Mouse (Mus musculus): ENCODE data around the gene Igdcc3. TPM values are rescaled to one million over a fixed set of nuclear protein-coding genes. Genes with fewer than 3 reads are reported as not detected.

Igdcc3 gene
- total RNA-seq, 2 experiments from 2014 or later, result 2.0 to 2.3 TPM

DNA sequence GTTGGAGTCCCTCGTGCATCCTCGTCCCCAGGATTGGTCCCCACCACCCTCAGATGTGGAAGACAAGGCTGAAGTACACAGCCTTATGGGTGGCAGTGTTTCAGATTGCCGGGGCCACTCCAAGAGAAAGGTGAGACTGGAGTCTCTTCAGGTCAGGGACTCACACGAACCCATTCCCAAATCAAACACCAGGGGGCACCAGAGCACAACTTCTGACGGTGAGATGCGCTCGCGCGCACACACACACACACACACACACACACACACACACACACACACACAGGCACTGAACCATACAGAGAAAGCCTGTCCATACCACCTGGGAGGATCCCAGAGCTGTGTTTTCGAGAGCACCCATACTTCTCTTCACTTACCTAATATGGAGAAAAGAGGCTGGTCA lies 7.2 kb upstream of the Igdcc3 start:
- peak; percentile 57 to 76 for DNase-seq (ENCODE audit: low spot score in 2 of 2)
- intact Hi-C loops (cut with DNase I), result loop anchor here (2.0 to 5.0 kb wide), 2 partner anchors 55 to 149 kb away; no protein-coding TSS in a partner anchor

GRCm38 (mm10) chr9:65135126-65135525 lies 5.9 kb upstream of the Igdcc3 start:
- intact Hi-C loops (cut with DNase I), result no loop called here
- no peak for DNase-seq (ENCODE audit: low spot score in 2 of 2)

DNA sequence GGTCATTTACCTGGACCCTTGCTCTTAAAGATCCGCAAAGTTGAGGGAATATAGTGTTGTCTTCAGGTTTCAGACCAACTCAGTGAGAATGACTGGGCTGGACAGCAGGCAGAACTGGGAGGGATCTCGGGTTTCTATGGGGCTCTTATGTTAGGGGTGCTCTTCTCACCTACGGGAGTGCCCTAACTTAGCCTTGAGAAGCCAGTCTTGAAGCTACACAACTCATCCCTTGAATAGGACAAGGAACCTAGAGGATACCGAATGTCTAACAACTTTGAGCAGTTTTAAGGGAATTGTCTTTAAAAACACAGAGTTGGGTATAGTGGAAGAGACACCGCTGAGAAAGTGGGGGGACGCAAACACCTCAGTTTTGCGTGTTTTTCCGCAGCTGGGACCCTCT lies 498 bp upstream of the Igdcc3 start:
- intact Hi-C loops (cut with DNase I), result no loop called here
- DNase-seq (ENCODE audit: low spot score in 2 of 2), result no peak

DNA sequence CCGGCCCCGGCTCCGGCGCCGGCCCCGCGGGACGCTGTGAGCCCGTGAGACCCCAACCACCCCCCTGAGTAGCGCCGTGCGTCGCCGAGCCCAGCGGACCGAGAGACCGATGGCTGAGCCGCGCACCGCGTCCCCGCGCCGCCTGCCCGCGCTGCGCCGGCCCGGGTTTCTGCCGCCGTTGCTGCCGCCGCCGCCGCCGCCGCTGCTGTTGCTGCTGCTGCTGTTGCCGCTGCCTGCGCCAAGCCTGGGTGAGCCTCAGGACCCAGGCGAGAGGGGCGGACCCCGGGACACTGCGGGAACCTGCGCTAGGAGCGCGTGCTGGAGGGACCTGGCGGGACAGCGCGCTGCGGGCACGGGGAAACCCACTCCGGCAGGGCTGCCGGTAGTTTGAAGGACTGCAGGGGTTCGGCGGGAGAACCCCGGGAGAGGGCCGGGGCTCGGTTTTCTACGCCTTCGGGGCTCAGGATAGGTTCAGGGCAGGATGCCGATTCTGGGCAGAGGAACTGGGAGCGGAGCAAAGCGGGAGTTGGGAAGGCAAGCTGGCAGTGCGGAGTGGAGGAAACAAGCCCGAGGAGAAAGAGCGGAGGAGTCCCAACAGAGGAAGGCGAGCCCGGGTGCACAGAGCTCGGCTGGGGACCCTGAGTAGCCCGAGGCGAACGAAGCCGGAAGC lies 452 bp downstream of the Igdcc3 start:
- intact Hi-C loops (cut with DNase I), result no loop called here
- DNase-seq (ENCODE audit: low spot score in 2 of 2), result peak; percentile 55 to 67

DNA sequence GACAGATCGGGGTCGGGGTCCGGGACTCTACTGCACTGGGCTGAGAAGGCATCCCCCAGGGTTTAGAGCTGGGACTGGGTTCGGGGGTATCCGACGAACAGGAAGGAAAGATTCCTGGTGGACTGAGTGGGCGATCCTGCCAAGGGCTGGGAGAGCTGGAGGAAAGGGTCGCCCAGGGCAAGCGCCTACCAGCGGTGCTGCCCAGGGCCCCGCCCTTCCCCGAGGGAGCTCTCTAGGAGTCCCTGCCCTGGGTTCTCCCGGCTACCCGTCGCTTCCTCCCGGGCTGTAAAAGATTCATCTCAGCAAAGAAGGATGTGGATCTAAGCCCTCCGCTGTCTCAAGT lies 958 bp downstream of the Igdcc3 start:
- no peak for DNase-seq (ENCODE audit: low spot score in 2 of 2)
- intact Hi-C loops (cut with DNase I), result no loop called here

- DNase-seq (ENCODE audit: low spot score in 2 of 2), result no peak
- intact Hi-C loops (cut with DNase I), result no loop called here
Observed at GRCm38 (mm10) chr9:65142399-65142798, 1.4 kb downstream of the Igdcc3 start.

DNA sequence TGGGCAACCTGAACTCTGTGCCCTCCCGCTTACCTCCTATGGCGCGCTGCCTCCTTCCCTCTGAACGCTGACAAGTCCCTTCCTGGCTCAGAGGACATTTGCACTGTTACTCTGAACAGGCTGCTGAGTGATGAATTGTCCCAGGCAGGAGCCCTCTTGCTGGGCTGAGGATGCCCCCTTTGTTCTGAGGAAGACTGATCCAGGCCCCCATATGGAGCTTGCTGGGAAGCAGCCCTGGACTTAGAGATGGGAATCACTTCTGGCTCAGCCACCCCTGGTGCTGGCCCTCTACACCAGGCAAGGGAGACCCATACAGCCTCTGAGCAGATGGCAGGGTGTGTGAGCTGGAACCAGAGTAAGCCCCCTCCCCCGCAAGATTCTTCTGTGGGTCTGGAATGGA lies 5.0 kb downstream of the Igdcc3 start:
- no peak for DNase-seq (ENCODE audit: low spot score in 2 of 2)
- intact Hi-C loops (cut with DNase I), result no loop called here

DNA sequence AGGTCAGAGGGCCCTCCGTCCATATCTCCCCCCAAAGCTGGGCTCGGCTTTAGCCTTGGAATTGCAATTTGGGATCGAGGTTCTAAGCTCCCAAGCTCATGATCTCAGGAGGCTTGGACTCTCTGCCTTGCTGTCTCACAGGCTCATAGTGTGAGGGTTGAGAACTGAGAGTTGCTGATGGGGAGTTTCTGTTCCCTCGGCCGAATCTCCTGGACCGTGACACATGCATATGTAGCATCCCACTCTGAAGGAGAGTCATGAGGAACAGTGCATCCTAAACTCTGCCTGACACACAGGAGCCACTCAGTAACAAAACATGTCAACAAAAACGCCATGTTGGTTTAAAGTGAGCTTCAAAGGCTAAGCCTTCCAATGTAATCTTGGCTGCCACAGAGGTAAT lies 7.5 kb downstream of the Igdcc3 start:
- intact Hi-C loops (cut with DNase I), result no loop called here
- DNase-seq (ENCODE audit: low spot score in 2 of 2), result no peak

GRCm38 (mm10) chr9:65152711-65153330 lies 11.8 kb downstream of the Igdcc3 start:
- DNase-seq (ENCODE audit: low spot score in 2 of 2), result no peak
- intact Hi-C loops (cut with DNase I), result no loop called here

GRCm38 (mm10) chr9:65153331-65153711 lies 12.3 kb downstream of the Igdcc3 start:
- intact Hi-C loops (cut with DNase I), result no loop called here
- DNase-seq (ENCODE audit: low spot score in 2 of 2), result no peak

DNA sequence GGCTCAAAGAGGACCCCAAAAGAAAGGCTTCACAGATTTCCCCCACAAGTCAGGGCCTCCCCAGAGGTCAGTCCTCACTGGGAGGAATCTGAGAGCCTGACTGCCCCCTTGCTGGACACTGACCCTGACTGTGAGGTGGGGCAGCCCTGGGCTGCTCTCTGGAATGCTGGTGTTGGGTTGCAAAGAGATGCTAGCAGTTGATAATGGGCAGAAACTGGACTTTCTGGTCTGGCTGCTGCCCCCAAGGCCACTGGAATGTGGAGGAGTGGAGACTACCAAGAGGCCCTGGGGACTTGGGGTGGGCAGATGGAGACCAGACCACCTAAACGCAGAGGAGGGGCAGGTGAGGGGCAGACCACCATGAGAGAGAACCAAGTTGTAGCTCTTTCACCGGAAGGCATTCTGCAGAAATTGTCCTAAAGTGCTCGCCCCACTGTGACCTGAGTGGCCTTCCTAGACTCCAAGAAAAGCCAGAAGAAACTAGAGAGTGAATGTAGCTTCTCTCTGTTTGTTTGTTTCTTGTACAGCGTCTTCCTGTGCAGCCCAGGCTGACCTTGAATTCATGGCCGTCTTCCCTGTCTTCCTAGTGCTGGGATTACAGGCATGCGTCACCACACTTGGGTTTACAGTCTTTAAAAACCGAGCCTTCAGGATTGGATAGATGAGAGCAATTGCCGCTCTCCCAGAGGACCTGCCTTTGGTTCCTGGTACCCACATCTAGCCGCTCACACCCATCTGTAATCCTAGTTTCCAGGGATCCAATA lies 13.9 kb downstream of the Igdcc3 start:
- intact Hi-C loops (cut with DNase I), result no loop called here
- no peak for DNase-seq (ENCODE audit: low spot score in 2 of 2)

DNA sequence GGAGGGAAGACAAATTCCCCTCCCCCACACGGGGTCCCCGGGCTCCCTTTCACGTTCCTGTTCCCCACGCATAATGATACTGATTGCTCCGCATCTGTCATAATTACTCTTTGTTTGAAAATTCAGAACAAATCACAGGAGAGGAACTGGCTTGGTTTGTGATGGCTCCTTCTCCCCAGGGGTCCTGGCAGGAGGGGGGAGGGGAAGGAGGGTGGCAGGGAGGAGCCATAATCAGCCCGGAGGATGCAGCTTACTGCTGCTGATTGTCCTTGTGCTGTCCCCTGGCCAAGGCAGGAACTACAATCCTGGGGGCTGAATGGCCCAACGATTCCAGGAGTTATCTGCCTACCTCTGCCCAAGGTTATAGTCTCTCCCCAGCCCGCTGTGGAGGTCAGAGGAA lies 15.6 kb downstream of the Igdcc3 start:
- intact Hi-C loops (cut with DNase I), result no loop called here
- no peak for DNase-seq (ENCODE audit: low spot score in 2 of 2)

DNA sequence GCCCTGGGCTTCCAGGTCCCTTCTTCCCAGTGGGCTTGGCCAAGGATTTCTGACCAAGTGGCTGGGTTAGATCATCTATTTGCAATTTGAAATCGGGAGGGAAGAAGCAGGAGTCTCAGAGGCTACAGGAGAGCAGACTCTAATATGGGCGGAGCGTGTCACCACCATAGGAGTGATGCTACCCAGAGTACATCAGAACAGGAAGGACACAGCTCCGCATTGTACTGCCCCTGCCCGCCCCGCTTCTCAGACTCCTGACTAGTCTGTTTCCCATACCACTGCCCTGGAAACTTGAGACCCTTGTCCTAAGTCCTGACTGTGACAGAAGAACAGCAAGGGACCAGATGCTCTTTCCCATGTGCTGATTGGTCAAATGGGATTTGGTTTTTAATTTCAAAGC lies 16.6 kb downstream of the Igdcc3 start:
- intact Hi-C loops (cut with DNase I), result no loop called here
- no peak for DNase-seq (ENCODE audit: low spot score in 2 of 2)

GRCm38 (mm10) chr9:65161188-65161587 lies 20.2 kb downstream of the Igdcc3 start:
- intact Hi-C loops (cut with DNase I), result no loop called here
- no peak for DNase-seq (ENCODE audit: low spot score in 2 of 2)

- intact Hi-C loops (cut with DNase I), result no loop called here
- DNase-seq (ENCODE audit: low spot score in 2 of 2), result no peak
Observed at GRCm38 (mm10) chr9:65161881-65162280, 20.9 kb downstream of the Igdcc3 start.

GRCm38 (mm10) chr9:65162711-65163639 lies 22.0 kb downstream of the Igdcc3 start:
- peak; percentile 28 to 47 for DNase-seq (ENCODE audit: low spot score in 2 of 2)
- intact Hi-C loops (cut with DNase I), result no loop called here

- intact Hi-C loops (cut with DNase I), result no loop called here
- DNase-seq (ENCODE audit: low spot score in 2 of 2), result no peak
Observed at GRCm38 (mm10) chr9:65164870-65165269, 23.9 kb downstream of the Igdcc3 start.

DNA sequence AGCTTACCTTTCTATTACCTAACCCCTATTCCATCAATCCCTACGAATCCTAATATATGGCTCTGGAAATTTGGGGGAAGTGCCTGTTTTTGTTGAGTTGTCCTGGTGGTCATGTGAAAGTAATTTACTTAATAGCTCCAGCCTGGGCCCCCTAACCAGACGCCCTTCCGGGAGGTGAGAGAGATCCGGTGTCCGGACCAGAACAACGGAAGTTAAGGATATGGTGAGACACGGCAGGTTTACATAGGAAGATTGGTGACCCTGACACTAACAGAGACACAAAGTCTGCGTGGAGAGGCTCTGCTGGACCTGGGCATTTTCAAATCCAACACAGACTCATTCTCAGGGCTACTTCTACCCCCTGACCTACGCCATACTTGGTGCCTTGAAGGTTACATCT lies 25.4 kb downstream of the Igdcc3 start:
- intact Hi-C loops (cut with DNase I), result no loop called here
- no peak for DNase-seq (ENCODE audit: low spot score in 2 of 2)

- no peak for DNase-seq (ENCODE audit: low spot score in 2 of 2)
- intact Hi-C loops (cut with DNase I), result no loop called here
Observed at GRCm38 (mm10) chr9:65168534-65168933, 27.5 kb downstream of the Igdcc3 start.

GRCm38 (mm10) chr9:65168952-65169351 lies 28.0 kb downstream of the Igdcc3 start:
- DNase-seq (ENCODE audit: low spot score in 2 of 2), result no peak
- intact Hi-C loops (cut with DNase I), result no loop called here

All from left cerebral cortex, postnatal 36 days (tissue).